Mouse (Mus musculus): ENCODE results near the gene Kera. TPM values are rescaled to one million over a fixed set of nuclear protein-coding genes. Genes with fewer than 3 reads are reported as not detected.

The Kera gene
- not detected for polyA plus RNA-seq (2015; fragmentation: Illumina TruSeq; extraction: RNeasy Lipid Tissue Mini Kit (QIAGEN cat#74804); ENCODE audit: insufficient read depth, low read depth, low replicate concordance)

GRCm38 (mm10) chr10:97606579-97606978 is at the start of gene Kera:
Gene Kera (plus strand): TSS chr10:97606879.

GRCm38 (mm10) chr10:97564957-97565856 is 41.5 kb upstream of the Kera start, which contains the start of gene Lum:
Gene Lum (plus strand): TSS chr10:97565128.

GRCm38 (mm10) chr10:97643768-97644167 is 37.1 kb downstream of the Kera start, which contains the start of gene Epyc:
Gene Epyc (plus strand): TSS chr10:97644068.

Other genes with a start within 250 kb of the Kera start
- gene Dcn, start 127.3 kb upstream of the Kera start, polyA plus RNA-seq (2015; fragmentation: Illumina TruSeq; extraction: RNeasy Lipid Tissue Mini Kit (QIAGEN cat#74804); ENCODE audit: insufficient read depth, low read depth, low replicate concordance), result 431 TPM
- gene Lum, start 41.8 kb upstream of the Kera start, polyA plus RNA-seq (2015; fragmentation: Illumina TruSeq; extraction: RNeasy Lipid Tissue Mini Kit (QIAGEN cat#74804); ENCODE audit: insufficient read depth, low read depth, low replicate concordance), result 18.8 TPM
- gene Epyc, start 37.2 kb downstream of the Kera start, polyA plus RNA-seq (2015; fragmentation: Illumina TruSeq; extraction: RNeasy Lipid Tissue Mini Kit (QIAGEN cat#74804); ENCODE audit: insufficient read depth, low read depth, low replicate concordance), result not detected
- gene Ccer1, start 86.2 kb downstream of the Kera start, polyA plus RNA-seq (2015; fragmentation: Illumina TruSeq; extraction: RNeasy Lipid Tissue Mini Kit (QIAGEN cat#74804); ENCODE audit: insufficient read depth, low read depth, low replicate concordance), result not detected
- not detected for gene C030005K15Rik, start 119.9 kb downstream of the Kera start, polyA plus RNA-seq (2015; fragmentation: Illumina TruSeq; extraction: RNeasy Lipid Tissue Mini Kit (QIAGEN cat#74804); ENCODE audit: insufficient read depth, low read depth, low replicate concordance)

All from pancreas, adult 10 weeks (tissue).